Mouse (Mus musculus) midbrain, embryonic 13.5 days (tissue): ENCODE data around the gene Itfg2. TPM values are rescaled to one million over a fixed set of nuclear protein-coding genes. Genes with fewer than 3 reads are reported as not detected.

ENCODE experiments used
- ATAC-seq: fragments of 200-750 bp; cut with Nextera tagmentation; 2 replicates; pipeline ENCODE4 v1.8.0; 2017; ENCODE audit warnings: mild to moderate bottlenecking, moderate TSS enrichment, moderate library complexity
- H3K27ac ChIP-seq: fragments of 300-500 bp; sonication (generic); 2 replicates; pipeline ENCODE4 v1.5.1; 2015; ENCODE audit warnings: inconsistent platforms, mild to moderate bottlenecking, moderate library complexity
- H3K27me3 ChIP-seq: fragments of 300-500 bp; sonication (generic); 2 replicates; pipeline ENCODE4 v1.6.1; 2015; ENCODE audit warnings: mild to moderate bottlenecking, inconsistent platforms
- H3K36me3 ChIP-seq: fragments of 300-500 bp; sonication (generic); 2 replicates; pipeline ENCODE4 v1.6.1; 2015; ENCODE audit warnings: mild to moderate bottlenecking, inconsistent platforms
- H3K4me1 ChIP-seq: fragments of 300-500 bp; sonication (generic); replicated peaks from 2 replicates; pipeline ENCODE4 v1.6.1; 2015; ENCODE audit warnings: inconsistent platforms
- H3K4me2 ChIP-seq: fragments of 300-500 bp; sonication (generic); replicated peaks from 2 replicates; pipeline ENCODE4 v1.6.1; 2015; ENCODE audit warnings: moderate library complexity, mild to moderate bottlenecking, inconsistent platforms
- H3K4me3 ChIP-seq: fragments of 300-500 bp; sonication (generic); replicated peaks from 2 replicates; pipeline ENCODE4 v1.5.1; 2015; ENCODE audit warnings: mild to moderate bottlenecking, inconsistent platforms
- H3K9ac ChIP-seq: fragments of 300-500 bp; sonication (generic); replicated peaks from 2 replicates; pipeline ENCODE4 v1.6.1; 2015; ENCODE audit warnings: mild to moderate bottlenecking, inconsistent platforms
- H3K9me3 ChIP-seq: fragments of 300-500 bp; sonication (generic); 2 replicates; pipeline ENCODE4 v1.6.1; 2016; ENCODE audit warnings: mild to moderate bottlenecking, inconsistent platforms
- WGBS: fragments of 180-500 bp; shearing (Covaris S2); methylation state at CpG from one replicate; pipeline ENCODE4 v1.1.7; 2015; 5-methylcytosine and 5-hydroxymethylcytosine counted together
- polyA plus RNA-seq: library from polyadenylated mRNA; unstranded; fragments of >200 nt; fragmentation: Nextera tagmentation; extraction: Ambion mirVana; gene quantifications from 2 replicates; pipeline ENCODE4 v1.2.1, GENCODE M21; 2015

Itfg2 gene
- 43.6 and 48.7 TPM in 2 replicates for polyA plus RNA-seq

DNA sequence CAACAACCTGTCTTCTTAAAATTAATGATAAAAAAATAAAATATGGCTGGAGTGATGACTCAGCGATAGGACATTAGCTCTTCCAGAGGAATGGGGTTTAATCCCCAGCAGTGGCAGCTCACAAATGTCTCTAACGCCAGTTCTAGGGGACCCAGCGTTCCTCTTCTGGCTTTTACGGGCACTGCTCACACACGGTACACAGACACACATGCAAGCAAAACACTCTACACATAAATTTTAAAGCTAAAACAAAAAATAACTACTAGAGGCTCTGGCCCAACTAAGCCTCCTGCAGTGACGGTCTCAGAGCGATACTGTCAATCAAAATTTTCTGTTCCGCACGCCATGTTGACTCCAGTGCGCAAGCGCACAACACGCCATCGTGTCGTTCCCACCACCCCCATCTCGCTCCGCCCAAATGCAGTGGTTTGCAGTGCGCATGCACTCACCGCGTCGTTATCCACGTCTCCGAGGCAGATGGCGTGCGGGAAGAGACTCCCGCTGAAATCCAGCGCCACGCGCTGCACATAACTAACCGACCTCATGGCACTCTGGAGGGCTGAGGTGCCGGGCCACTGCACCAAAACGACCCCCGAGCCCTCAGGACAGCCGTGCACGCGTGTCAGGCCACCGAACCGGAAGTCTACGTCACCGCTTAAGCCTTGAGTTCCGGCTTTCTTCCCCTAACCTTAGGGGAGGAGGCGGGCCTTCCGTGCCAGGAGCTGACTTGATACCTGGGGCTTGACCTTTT lies at the start of gene Itfg2:
Itfg2 (minus strand) TSS at position 663 of the 751 bp plus-strand sequence.
- Histone ChIP-seq H3K9me3 (no peaks in the 10 kb centered on the region), H3K27ac (peak within 1 kb of the TSS; percentile 97), H3K9ac (peak within 1 kb of the TSS; percentile 78), H3K4me2 (peak within 1 kb of the TSS; percentile 73), H3K4me1 (peaks cover 17% of the 10 kb centered on the region), H3K4me3 (peak within 1 kb of the TSS; percentile 70), H3K27me3 (no peaks in the 10 kb centered on the region), H3K36me3 (peaks cover 25% of the 10 kb centered on the region)
- under 1% methylated on average over 42 of the region's 42 CpGs for WGBS
- ATAC-seq, result peak; percentile 95

DNA sequence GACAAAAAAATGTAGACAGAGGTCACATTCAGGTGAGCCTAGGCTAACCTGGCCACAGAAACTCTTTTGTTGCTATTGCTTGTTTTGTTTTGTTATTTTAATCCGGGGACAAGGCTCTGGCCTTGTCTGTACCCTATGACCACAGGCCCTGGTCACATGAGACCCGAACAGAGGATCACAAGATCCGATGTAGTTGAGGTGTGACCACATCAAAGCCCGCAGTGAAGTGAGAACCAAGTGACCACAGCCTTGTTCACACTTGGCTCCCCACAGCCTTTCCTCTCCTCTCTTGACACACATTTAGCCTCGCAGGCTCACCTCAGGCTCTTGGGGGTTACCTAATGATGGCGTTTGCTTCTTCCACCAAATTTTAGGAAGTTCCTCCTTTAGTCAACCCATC lies 49.4 kb upstream of the Itfg2 start:
- no peaks in the 10 kb centered on the region for H3K4me1 ChIP-seq
- H3K27ac ChIP-seq, result no peak overlapping the region
- H3K9ac ChIP-seq, result no peak overlapping the region
- no peak overlapping the region for H3K4me2 ChIP-seq
- WGBS, result 93% methylated on average over 6 of the region's 6 CpGs
- no peaks in the 10 kb centered on the region for H3K27me3 ChIP-seq
- no peaks in the 10 kb centered on the region for H3K9me3 ChIP-seq
- ATAC-seq, result no peak
- no peak overlapping the region for H3K4me3 ChIP-seq
- H3K36me3 ChIP-seq, result no peaks in the 10 kb centered on the region

- Histone ChIP-seq H3K9me3 (no peaks in the 10 kb centered on the region), H3K27me3 (no peaks in the 10 kb centered on the region), H3K4me2 (no peak overlapping the region), H3K4me3 (no peak overlapping the region), H3K4me1 (no peaks in the 10 kb centered on the region), H3K27ac (no peak overlapping the region), H3K36me3 (no peaks in the 10 kb centered on the region), H3K9ac (no peak overlapping the region)
- WGBS, result 13% methylated on average over 10 of the region's 12 CpGs
- no peak for ATAC-seq
Measured at GRCm38 (mm10) chr6:128469451-128469850, 44.7 kb upstream of the Itfg2 start.

DNA sequence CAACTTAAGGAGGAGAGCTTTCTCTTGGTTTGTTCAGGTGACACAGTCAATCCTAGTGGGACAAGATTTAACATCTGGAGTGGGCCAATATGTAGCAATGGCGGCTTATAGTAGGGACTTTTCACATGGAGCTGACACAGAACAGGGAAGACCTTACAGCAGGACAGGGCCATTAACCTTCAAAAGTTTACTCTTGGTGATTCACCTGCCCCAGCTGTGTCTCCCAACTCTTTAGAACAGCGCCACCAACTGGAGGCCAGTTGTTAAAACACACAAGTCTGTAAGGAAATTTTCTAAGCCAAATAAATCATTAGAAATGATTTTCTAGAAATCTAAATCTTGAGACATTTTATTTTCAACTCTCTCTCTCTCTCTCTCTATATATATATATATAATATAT lies 42.6 kb upstream of the Itfg2 start:
- H3K4me3 ChIP-seq, result no peak overlapping the region
- ATAC-seq, result no peak
- no peak overlapping the region for H3K27ac ChIP-seq
- no peaks in the 10 kb centered on the region for H3K36me3 ChIP-seq
- no peaks in the 10 kb centered on the region for H3K4me1 ChIP-seq
- H3K9ac ChIP-seq, result no peak overlapping the region
- WGBS, result 44% methylated on average over 2 of the region's 2 CpGs
- no peaks in the 10 kb centered on the region for H3K9me3 ChIP-seq
- no peak overlapping the region for H3K4me2 ChIP-seq
- H3K27me3 ChIP-seq, result no peaks in the 10 kb centered on the region

- no peaks in the 10 kb centered on the region for H3K9me3 ChIP-seq
- H3K36me3 ChIP-seq, result no peaks in the 10 kb centered on the region
- no peaks in the 10 kb centered on the region for H3K4me1 ChIP-seq
- H3K9ac ChIP-seq, result no peak overlapping the region
- no peaks in the 10 kb centered on the region for H3K27me3 ChIP-seq
- no peak overlapping the region for H3K27ac ChIP-seq
- no peak overlapping the region for H3K4me2 ChIP-seq
- H3K4me3 ChIP-seq, result no peak overlapping the region
- no peak for ATAC-seq
- WGBS, result 79% methylated on average over 3 of the region's 3 CpGs
Measured at GRCm38 (mm10) chr6:128466563-128466962, 41.8 kb upstream of the Itfg2 start.

GRCm38 (mm10) chr6:128466043-128466442 lies 41.3 kb upstream of the Itfg2 start:
- Histone ChIP-seq H3K9ac (no peak overlapping the region), H3K27me3 (no peaks in the 10 kb centered on the region), H3K9me3 (no peaks in the 10 kb centered on the region), H3K36me3 (no peaks in the 10 kb centered on the region), H3K4me1 (no peaks in the 10 kb centered on the region), H3K4me3 (no peak overlapping the region), H3K27ac (no peak overlapping the region), H3K4me2 (no peak overlapping the region)
- 55% methylated on average over 7 of the region's 7 CpGs for WGBS
- ATAC-seq, result 0 out of 2 replicates have a peak, but pooled peaks have one; percentile 43

DNA sequence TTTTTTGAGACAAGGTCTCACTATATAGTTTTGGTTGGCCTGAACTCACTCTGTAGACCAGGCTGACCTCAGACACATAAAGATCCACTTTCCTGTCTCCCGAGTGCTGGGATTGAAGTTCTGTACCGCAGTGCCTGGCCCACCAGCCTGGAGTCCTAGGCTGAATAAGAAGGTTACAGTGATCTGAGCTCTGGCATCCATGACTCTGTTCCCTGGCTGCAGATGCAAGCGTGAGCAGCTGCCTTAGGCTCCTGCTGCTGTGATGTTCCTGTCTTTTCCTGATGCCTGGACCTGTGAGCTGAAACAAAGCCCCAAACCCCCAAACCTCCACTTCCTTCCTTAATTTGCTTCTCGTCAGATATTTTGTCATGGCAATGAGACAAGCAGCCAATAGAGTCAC lies 40.3 kb upstream of the Itfg2 start:
- Histone ChIP-seq H3K9me3 (no peaks in the 10 kb centered on the region), H3K4me1 (no peaks in the 10 kb centered on the region), H3K9ac (no peak overlapping the region), H3K27ac (no peak overlapping the region), H3K4me3 (no peak overlapping the region), H3K36me3 (no peaks in the 10 kb centered on the region), H3K4me2 (no peak overlapping the region), H3K27me3 (no peaks in the 10 kb centered on the region)
- WGBS, result 86% methylated on average over 4 of the region's 4 CpGs
- no peak for ATAC-seq

GRCm38 (mm10) chr6:128461606-128462005 lies 36.9 kb upstream of the Itfg2 start:
- Histone ChIP-seq H3K36me3 (no peaks in the 10 kb centered on the region), H3K4me2 (no peak overlapping the region), H3K4me1 (no peaks in the 10 kb centered on the region), H3K9ac (no peak overlapping the region), H3K9me3 (no peaks in the 10 kb centered on the region), H3K4me3 (no peak overlapping the region), H3K27ac (no peak overlapping the region), H3K27me3 (no peaks in the 10 kb centered on the region)
- ATAC-seq, result no peak

- no peak overlapping the region for H3K4me2 ChIP-seq
- H3K27ac ChIP-seq, result no peak overlapping the region
- H3K36me3 ChIP-seq, result no peaks in the 10 kb centered on the region
- no peak overlapping the region for H3K9ac ChIP-seq
- no peaks in the 10 kb centered on the region for H3K27me3 ChIP-seq
- H3K9me3 ChIP-seq, result no peaks in the 10 kb centered on the region
- H3K4me3 ChIP-seq, result no peak overlapping the region
- H3K4me1 ChIP-seq, result no peaks in the 10 kb centered on the region
- 86% methylated on average over 14 of the region's 14 CpGs for WGBS
- no peak for ATAC-seq
Measured at GRCm38 (mm10) chr6:128460729-128461503, 36.2 kb upstream of the Itfg2 start.

DNA sequence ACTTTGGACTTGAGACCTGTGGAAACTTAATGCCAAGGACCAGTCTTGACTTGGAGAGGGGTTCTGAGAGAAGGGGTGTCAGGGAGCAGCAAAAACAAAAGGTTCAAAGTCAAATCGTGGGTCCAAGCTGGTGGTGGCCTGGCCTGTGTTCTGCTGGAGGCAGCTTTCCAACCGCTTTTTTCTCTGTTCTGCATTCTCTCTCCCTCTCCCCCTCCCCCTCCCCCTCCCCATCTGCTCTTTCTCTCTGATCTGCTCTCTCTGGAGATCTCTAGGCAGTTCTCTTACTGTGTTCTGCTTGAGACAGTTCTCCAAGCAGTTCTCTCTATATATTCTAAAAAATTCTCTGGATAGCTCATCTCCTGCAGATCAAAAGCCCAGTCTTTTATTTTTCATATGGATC lies 35.6 kb upstream of the Itfg2 start:
- WGBS, result 27% methylated on average over 2 of the region's 2 CpGs

DNA sequence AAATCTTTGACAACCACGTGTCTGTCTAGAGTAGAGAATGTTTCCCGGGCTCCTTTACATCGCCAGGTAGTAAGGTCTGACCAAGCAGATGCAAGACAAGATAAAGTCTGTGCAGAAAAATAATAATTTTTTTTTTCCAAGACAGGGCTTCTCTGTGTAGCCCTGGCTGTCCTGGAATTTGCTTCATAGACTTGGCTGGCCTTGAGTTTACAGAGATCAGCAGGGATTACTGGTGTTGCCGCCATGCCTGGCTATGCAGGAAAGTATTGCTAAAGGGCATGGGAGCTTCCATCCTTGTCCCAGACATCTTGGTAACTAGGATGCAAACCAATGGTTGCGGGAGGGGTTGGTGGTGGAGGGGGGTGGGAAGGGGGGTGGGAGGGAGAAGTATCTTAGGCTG lies 32.5 kb upstream of the Itfg2 start:
- Histone ChIP-seq H3K4me3 (no peak overlapping the region), H3K27ac (no peak overlapping the region), H3K4me2 (no peak overlapping the region), H3K36me3 (no peaks in the 10 kb centered on the region), H3K9me3 (no peaks in the 10 kb centered on the region), H3K4me1 (no peaks in the 10 kb centered on the region), H3K27me3 (no peaks in the 10 kb centered on the region), H3K9ac (no peak overlapping the region)
- 87% methylated on average over 5 of the region's 5 CpGs for WGBS
- no peak for ATAC-seq

More for the DNA sequence above, 35.6 kb upstream of the Itfg2 start:
- ATAC-seq, result 0 out of 2 replicates have a peak, but pooled peaks have one; percentile 24
- no peaks in the 10 kb centered on the region for H3K4me1 ChIP-seq
- H3K27ac ChIP-seq, result no peak overlapping the region
- no peak overlapping the region for H3K4me2 ChIP-seq
- no peaks in the 10 kb centered on the region for H3K9me3 ChIP-seq
- no peaks in the 10 kb centered on the region for H3K27me3 ChIP-seq
- no peaks in the 10 kb centered on the region for H3K36me3 ChIP-seq
- H3K4me3 ChIP-seq, result no peak overlapping the region
- no peak overlapping the region for H3K9ac ChIP-seq

- H3K4me3 ChIP-seq, result no peak overlapping the region
- 86% methylated on average over 12 of the region's 12 CpGs for WGBS
- no peaks in the 10 kb centered on the region for H3K27me3 ChIP-seq
- no peaks in the 10 kb centered on the region for H3K36me3 ChIP-seq
- no peaks in the 10 kb centered on the region for H3K4me1 ChIP-seq
- no peak overlapping the region for H3K27ac ChIP-seq
- H3K9ac ChIP-seq, result no peak overlapping the region
- no peaks in the 10 kb centered on the region for H3K9me3 ChIP-seq
- ATAC-seq, result no peak
- H3K4me2 ChIP-seq, result no peak overlapping the region
Measured at GRCm38 (mm10) chr6:128455835-128456605, 31.3 kb upstream of the Itfg2 start.
